Mouse (Mus musculus): ENCODE measurements around the gene Ripor3. TPM values are rescaled to one million over a fixed set of nuclear protein-coding genes. Genes with fewer than 3 reads are reported as not detected.

The Ripor3 gene
- polyA plus RNA-seq, 1 experiment from 2014 or later = 1.1 TPM

DNA sequence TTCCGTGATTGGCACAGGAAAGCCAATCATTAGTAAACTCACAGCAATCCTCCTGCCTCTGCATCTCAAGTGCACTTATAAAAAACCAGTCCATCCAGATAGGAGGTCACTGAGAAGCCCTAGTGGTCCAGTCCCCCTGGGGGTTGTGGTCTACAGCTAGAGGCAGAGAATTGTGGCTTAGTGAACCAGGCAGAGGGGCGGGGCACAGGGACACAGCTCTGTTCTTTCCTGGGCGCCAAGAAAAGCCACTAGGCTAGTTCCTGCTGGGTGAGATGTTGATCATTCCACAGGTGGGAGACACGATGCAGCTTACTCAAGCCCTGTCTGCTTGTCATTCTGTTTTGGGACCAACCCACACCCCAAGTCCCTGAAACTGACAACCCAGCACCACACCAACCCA lies 8.2 kb downstream of the Ripor3 start:
- 60% methylated on average over 4 of the region's 4 CpGs for WGBS
- ATAC-seq (ENCODE audit: low FRiP score, low read depth) = no peak
- H3K9ac ChIP-seq (replicated peaks) = no peak overlapping the region

DNA sequence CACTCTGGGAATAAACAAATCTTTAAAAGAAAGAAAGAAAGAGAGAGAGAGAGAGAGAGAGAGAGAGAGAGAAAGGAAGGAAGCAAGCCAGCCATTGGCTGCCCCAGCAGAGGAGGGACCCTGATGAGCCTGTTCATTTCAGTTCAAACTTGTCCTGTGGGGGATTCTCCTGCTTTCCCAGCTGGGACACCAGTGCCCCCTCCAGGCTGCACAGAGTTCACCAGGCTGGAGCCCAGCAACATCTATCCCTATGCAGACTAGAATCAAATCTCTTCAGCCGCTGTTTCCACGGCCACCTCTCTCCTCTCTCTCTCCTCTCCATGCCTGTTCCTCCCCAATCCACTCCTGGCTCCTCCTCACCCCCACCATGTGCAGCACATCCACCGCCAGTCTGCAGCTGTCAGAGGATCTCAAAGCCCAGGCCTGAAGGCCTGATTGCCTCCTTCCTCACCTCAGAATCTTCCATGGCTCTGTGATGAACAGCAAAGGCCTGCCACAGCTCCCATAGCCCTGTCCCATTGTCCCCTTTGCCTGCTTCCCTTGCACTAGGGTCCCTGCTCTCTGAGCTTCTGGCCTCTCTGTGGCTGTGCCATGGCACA lies 11.2 kb downstream of the Ripor3 start:
- Histone ChIP-seq H3K9me3 (peaks cover 8% of the 10 kb centered on the region; the same call in 1 of the 2 replicates), H3K4me2 (replicated peaks) (no peak overlapping the region), H3K27ac (replicated peaks) (no peak overlapping the region), H3K4me3 (no peak overlapping the region), H3K9ac (replicated peaks) (no peak overlapping the region), H3K27me3 (no peaks in the 10 kb centered on the region), H3K4me1 (no peaks in the 10 kb centered on the region), H3K36me3 (no peaks in the 10 kb centered on the region)
- 68% methylated on average over 3 of the region's 3 CpGs for WGBS
- no peak for ATAC-seq (ENCODE audit: low FRiP score, low read depth)

More for the DNA sequence above, 8.2 kb downstream of the Ripor3 start:
- Histone ChIP-seq H3K4me3 (no peak overlapping the region), H3K9me3 (peaks cover 8% of the 10 kb centered on the region; the same call in 1 of the 2 replicates), H3K36me3 (no peaks in the 10 kb centered on the region), H3K27ac (replicated peaks) (no peak overlapping the region), H3K4me1 (no peaks in the 10 kb centered on the region), H3K4me2 (replicated peaks) (no peak overlapping the region), H3K27me3 (no peaks in the 10 kb centered on the region)

DNA sequence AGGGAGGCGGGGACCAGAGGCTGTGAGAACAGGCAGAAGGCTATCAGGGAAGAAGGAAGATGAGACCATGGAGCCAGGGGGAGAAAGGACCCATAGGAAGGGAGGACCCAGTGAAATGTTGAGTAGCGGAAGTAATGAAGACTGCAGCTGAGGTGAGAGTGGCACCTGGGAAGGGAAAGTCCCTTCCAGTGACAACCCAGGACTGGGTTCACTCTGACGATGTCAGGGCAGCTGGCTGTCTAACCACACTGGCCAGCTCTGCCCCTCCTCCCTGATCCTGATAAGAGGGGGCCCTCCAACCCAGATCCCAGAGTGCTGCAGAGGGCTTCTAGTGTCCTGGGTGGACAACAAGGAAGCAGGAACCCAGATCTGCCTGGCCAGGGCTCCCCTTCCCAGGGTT lies 12.9 kb downstream of the Ripor3 start:
- WGBS = 55% methylated on average over 2 of the region's 3 CpGs
- no peak overlapping the region for H3K4me3 ChIP-seq
- H3K4me2 ChIP-seq (replicated peaks) = no peak overlapping the region
- ATAC-seq (ENCODE audit: low FRiP score, low read depth) = no peak
- no peaks in the 10 kb centered on the region for H3K36me3 ChIP-seq
- H3K27me3 ChIP-seq = no peaks in the 10 kb centered on the region
- H3K9me3 ChIP-seq = peaks cover 8% of the 10 kb centered on the region; the same call in 1 of the 2 replicates
- no peak overlapping the region for H3K27ac ChIP-seq (replicated peaks)
- H3K9ac ChIP-seq (replicated peaks) = no peak overlapping the region
- no peaks in the 10 kb centered on the region for H3K4me1 ChIP-seq

DNA sequence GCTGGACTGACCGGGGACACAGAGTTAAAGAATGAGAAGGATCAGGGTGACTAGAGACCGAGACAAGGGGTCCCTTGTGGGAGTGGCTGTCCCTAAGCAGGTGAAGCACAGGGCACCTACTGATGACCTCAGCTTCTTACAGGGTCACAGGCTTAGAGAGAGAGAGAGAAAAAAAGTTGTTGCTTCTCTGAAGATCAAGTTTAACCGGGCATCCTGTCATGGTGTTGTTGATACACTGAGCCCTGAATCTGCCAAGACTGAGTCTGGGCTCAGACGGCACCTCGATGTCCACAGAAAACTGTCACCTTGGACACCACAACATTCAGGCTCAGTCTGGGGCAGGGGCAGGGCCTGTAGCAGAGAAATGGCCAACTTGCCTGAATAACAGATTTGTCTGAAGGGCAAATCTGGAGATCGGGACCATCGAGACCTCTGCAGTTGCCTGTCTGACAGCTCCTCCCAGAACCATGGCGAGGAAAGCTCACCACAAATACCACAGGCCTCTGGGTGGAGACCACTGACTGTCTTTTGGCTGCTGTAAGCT lies 13.7 kb downstream of the Ripor3 start:
- Histone ChIP-seq H3K9ac (replicated peaks) (no peak overlapping the region), H3K36me3 (no peaks in the 10 kb centered on the region), H3K27me3 (no peaks in the 10 kb centered on the region), H3K9me3 (peaks cover 8% of the 10 kb centered on the region; the same call in 1 of the 2 replicates), H3K4me3 (no peak overlapping the region), H3K4me1 (no peaks in the 10 kb centered on the region), H3K27ac (replicated peaks) (no peak overlapping the region), H3K4me2 (replicated peaks) (no peak overlapping the region)
- ATAC-seq (ENCODE audit: low FRiP score, low read depth) = no peak
- WGBS = 61% methylated on average over 8 of the region's 8 CpGs

DNA sequence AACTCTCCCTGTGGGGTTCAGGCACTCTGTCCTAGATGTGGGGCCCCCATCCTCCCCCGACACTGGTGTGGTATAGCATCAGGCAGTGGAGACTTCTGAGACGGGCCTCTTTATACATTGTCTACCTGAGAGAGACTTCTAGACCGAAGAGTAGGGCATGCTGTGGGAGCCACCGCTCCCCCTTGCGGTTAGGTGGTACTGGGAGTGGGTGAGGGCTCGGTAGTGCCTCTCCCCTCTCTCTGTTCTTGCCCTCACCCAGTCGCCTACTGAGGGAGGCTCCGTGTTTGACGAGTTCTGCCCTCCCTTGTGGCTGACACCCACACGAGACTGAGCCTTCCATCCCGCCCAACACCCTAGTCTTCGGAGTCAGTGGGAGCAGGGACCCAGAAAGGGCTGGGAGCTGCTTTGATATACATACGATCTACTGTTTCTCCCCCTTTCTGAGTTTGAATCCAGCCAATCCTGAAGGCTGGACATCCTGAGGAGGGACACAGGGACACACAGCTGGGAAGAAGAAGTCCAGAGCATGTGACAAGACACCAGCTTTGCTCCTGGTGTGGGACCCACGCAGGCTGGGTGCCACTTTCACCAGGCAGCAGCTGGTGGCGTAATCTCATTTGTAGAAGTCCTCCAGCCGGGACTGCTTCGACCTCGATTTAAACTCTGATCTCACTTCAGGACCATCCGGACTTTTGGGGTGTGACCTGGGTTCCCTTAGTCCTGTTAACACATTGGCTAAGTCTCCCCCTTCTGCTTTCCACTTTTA lies 14.4 kb downstream of the Ripor3 start:
- H3K9ac ChIP-seq (replicated peaks) = no peak overlapping the region
- no peak overlapping the region for H3K27ac ChIP-seq (replicated peaks)
- WGBS = 65% methylated on average over 19 of the region's 19 CpGs
- no peak overlapping the region for H3K4me2 ChIP-seq (replicated peaks)
- no peaks in the 10 kb centered on the region for H3K4me1 ChIP-seq
- H3K4me3 ChIP-seq = no peak overlapping the region
- H3K9me3 ChIP-seq = peaks cover 8% of the 10 kb centered on the region; the same call in 1 of the 2 replicates
- H3K36me3 ChIP-seq = no peaks in the 10 kb centered on the region
- ATAC-seq (ENCODE audit: low FRiP score, low read depth) = no peak
- H3K27me3 ChIP-seq = no peaks in the 10 kb centered on the region

DNA sequence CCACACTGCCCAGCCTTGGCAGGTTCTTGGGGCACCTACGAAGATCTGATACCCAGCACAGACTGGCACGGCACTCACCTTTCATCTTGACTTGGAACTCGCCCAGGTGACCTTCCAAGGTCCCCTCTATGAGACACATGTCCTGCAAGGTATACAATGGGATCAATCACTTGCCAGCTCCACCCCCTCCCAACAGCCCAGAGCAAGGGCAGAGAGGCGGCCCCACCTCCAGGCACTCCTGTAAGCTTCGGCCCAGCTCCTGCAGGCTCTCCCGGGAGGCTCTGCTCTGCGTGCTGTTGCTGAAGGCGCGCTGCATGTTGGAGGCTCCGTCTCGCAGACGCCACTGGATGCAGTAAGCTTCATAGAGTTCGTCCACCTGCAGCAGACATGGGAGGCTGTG lies 17.2 kb downstream of the Ripor3 start:
- Histone ChIP-seq H3K27me3 (no peaks in the 10 kb centered on the region; the same call in 1 of the 2 replicates), H3K4me3 (no peak overlapping the region), H3K4me1 (no peaks in the 10 kb centered on the region), H3K9me3 (no peaks in the 10 kb centered on the region), H3K4me2 (replicated peaks) (no peak overlapping the region), H3K9ac (replicated peaks) (no peak overlapping the region), H3K27ac (replicated peaks) (no peak overlapping the region), H3K36me3 (no peaks in the 10 kb centered on the region)
- WGBS = 68% methylated on average over 13 of the region's 13 CpGs
- no peak for ATAC-seq (ENCODE audit: low FRiP score, low read depth)

DNA sequence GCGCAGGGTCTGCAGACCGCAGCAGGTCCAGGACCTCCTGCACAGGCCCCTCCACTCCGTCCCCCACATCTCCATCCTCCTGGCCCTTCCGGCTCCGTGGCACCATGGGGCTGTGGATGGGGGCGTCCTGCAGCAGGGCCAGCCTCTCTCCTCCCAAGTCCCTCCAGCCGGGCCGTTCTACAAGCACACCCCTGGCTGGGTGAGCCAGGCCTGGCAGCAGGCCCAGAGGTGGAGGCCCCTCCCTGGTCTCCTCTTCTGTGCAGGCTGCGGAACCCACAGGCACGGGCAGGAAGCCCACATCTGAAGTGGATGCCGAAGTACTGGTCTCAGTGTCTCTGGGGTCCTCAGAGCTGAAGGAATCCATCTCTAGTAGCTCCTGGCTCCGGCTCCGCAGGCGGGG lies 21.1 kb downstream of the Ripor3 start:
- 77% methylated on average over 14 of the region's 14 CpGs for WGBS
- no peak overlapping the region for H3K9ac ChIP-seq (replicated peaks)
- no peaks in the 10 kb centered on the region; the same call in none of the 2 replicates for H3K27me3 ChIP-seq
- no peaks in the 10 kb centered on the region for H3K9me3 ChIP-seq
- H3K4me3 ChIP-seq = no peak overlapping the region
- H3K4me1 ChIP-seq = no peaks in the 10 kb centered on the region
- no peaks in the 10 kb centered on the region for H3K36me3 ChIP-seq
- ATAC-seq (ENCODE audit: low FRiP score, low read depth) = no peak
- no peak overlapping the region for H3K27ac ChIP-seq (replicated peaks)
- no peak overlapping the region for H3K4me2 ChIP-seq (replicated peaks)

DNA sequence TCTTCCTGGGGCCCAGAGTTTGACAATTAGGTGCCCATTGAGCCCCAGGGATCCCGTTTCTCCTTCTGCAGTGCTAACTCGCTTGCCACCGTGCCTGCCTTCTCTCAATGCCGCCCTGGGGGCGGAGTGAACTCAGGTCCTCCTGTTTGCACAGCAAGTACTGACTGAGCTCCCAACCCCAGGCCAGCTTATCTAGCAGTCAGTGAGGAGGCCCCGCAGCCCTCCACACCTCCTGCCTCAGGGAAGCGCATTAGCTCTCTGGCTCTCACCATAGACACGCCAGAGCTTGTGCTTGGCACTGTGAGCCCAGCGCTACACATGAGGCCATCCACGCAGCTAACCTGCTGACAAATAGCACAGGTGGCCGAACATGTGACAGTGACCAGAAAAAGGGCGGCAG lies 22.8 kb downstream of the Ripor3 start:
- no peak overlapping the region for H3K4me3 ChIP-seq
- H3K4me1 ChIP-seq = no peaks in the 10 kb centered on the region
- no peaks in the 10 kb centered on the region for H3K9me3 ChIP-seq
- no peak overlapping the region for H3K4me2 ChIP-seq (replicated peaks)
- no peak for ATAC-seq (ENCODE audit: low FRiP score, low read depth)
- H3K27me3 ChIP-seq = no peaks in the 10 kb centered on the region; the same call in none of the 2 replicates
- H3K9ac ChIP-seq (replicated peaks) = no peak overlapping the region
- no peak overlapping the region for H3K27ac ChIP-seq (replicated peaks)
- WGBS = 72% methylated on average over 12 of the region's 12 CpGs
- H3K36me3 ChIP-seq = no peaks in the 10 kb centered on the region

DNA sequence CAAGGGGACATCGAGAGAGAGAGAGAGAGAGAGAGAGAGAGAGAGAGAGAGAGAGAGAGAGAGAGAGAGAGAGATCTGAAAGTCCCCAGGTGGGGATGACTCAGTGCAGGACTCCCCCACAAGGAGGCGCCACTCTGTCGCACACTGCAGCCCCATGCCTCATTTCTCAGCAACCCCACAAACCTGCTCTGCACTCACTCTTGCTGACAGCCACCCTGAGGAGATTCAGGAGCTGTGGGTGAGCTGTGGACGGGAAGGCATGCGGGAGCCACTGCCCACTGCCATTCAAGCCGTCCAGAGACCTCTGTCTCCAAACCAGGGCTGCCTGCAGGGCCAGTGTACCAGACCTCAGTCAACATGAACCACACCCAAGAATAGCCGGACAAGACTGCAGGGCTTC lies 23.7 kb downstream of the Ripor3 start:
- Histone ChIP-seq H3K9ac (replicated peaks) (no peak overlapping the region), H3K4me2 (replicated peaks) (no peak overlapping the region), H3K36me3 (no peaks in the 10 kb centered on the region), H3K4me3 (no peak overlapping the region), H3K4me1 (no peaks in the 10 kb centered on the region), H3K27ac (replicated peaks) (no peak overlapping the region), H3K9me3 (no peaks in the 10 kb centered on the region), H3K27me3 (no peaks in the 10 kb centered on the region; the same call in none of the 2 replicates)
- WGBS = 32% methylated on average over 6 of the region's 7 CpGs
- ATAC-seq (ENCODE audit: low FRiP score, low read depth) = no peak

DNA sequence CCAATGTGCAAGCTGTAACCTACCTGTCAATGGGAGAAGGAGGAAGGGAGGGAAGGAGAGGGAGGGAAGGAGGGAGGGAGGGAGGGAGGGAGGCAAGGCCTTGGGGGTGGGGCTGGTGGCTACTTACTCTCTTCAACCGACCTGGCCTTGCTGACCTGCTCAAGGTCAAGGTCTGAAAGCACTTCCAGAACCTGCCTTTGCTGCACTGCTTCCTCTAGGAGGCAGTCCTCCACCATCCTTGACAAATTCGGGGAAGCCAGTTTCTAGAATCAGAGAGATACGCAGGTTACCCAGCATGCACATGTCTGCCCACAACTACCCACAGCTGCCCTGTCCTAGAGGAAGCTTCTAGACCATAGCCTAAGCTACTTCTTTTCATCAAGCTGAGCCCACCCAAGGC lies 25.5 kb downstream of the Ripor3 start:
- H3K4me1 ChIP-seq = no peaks in the 10 kb centered on the region
- H3K4me2 ChIP-seq (replicated peaks) = no peak overlapping the region
- no peaks in the 10 kb centered on the region; the same call in none of the 2 replicates for H3K27me3 ChIP-seq
- no peak for ATAC-seq (ENCODE audit: low FRiP score, low read depth)
- peaks cover 4% of the 10 kb centered on the region; the same call in 1 of the 2 replicates for H3K36me3 ChIP-seq
- WGBS = 46% methylated on average over 3 of the region's 3 CpGs
- no peaks in the 10 kb centered on the region for H3K9me3 ChIP-seq
- H3K4me3 ChIP-seq = no peak overlapping the region
- H3K9ac ChIP-seq (replicated peaks) = no peak overlapping the region
- H3K27ac ChIP-seq (replicated peaks) = no peak overlapping the region

DNA sequence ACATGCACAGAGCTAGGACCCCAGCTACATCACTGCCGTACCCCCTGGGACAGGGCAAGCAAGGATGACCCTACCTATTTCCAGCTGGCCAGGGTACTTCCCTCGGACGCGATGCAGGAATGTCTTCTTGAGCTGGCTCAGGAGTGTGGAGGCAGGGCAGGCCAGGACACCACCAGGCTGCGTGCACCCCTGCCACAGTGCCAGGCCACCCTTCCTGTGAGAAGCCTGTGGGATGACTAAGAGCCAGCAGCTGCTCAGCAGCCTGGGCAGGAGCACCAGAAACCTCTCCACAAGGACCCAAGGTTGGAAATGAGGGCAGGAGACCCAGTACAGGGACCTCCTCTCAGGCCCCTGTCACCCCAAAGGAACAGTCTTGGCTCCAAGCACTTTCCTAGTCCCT lies 26.0 kb downstream of the Ripor3 start:
- H3K36me3 ChIP-seq = peaks cover 10% of the 10 kb centered on the region; the same call in 1 of the 2 replicates
- H3K27ac ChIP-seq (replicated peaks) = no peak overlapping the region
- no peak overlapping the region for H3K9ac ChIP-seq (replicated peaks)
- no peak for ATAC-seq (ENCODE audit: low FRiP score, low read depth)
- H3K4me1 ChIP-seq = no peaks in the 10 kb centered on the region
- H3K9me3 ChIP-seq = no peaks in the 10 kb centered on the region
- no peak overlapping the region for H3K4me3 ChIP-seq
- 87% methylated on average over 5 of the region's 5 CpGs for WGBS
- H3K4me2 ChIP-seq (replicated peaks) = no peak overlapping the region
- no peaks in the 10 kb centered on the region; the same call in none of the 2 replicates for H3K27me3 ChIP-seq

DNA sequence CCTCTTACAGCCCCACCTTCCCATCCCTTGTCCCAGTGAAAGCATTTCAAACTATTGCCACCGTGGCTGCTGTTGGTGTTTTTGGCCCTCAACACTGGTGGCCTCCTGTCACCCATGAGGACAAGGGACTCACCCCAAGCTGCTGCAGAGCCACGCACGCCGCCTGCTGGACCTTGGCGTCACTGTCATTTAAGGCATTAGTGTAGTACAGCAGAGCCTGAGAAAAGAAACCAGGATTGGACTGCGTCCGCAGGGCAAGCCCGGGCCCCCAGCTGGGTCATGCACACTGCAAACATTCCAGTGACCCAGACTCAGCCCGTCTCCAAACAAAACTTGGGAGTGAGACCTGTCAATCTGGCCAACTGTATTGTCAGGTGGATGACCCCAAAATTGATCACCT lies 27.8 kb downstream of the Ripor3 start:
- H3K9ac ChIP-seq (replicated peaks) = no peak overlapping the region
- no peak overlapping the region for H3K4me2 ChIP-seq (replicated peaks)
- peaks cover 25% of the 10 kb centered on the region for H3K36me3 ChIP-seq
- WGBS = 57% methylated on average over 9 of the region's 9 CpGs
- H3K27ac ChIP-seq (replicated peaks) = no peak overlapping the region
- no peak for ATAC-seq (ENCODE audit: low FRiP score, low read depth)
- H3K9me3 ChIP-seq = no peaks in the 10 kb centered on the region
- H3K4me1 ChIP-seq = no peaks in the 10 kb centered on the region
- H3K4me3 ChIP-seq = no peak overlapping the region
- no peaks in the 10 kb centered on the region; the same call in 1 of the 2 replicates for H3K27me3 ChIP-seq
